Mouse (Mus musculus): ENCODE data around the gene Epha1. TPM values are rescaled to one million over a fixed set of nuclear protein-coding genes. Genes with fewer than 3 reads are reported as not detected.

The Epha1 gene
- total RNA-seq, 1 experiment from 2014 or later, result 0.55 TPM

- peak; percentile 15 for DNase-seq
Measured at GRCm38 (mm10) chr6:42324482-42325267, 48.4 kb downstream of the Epha1 start, which contains the start of gene Fam131b. Gene Fam131b (minus strand): TSS chr6:42324643.

DNA sequence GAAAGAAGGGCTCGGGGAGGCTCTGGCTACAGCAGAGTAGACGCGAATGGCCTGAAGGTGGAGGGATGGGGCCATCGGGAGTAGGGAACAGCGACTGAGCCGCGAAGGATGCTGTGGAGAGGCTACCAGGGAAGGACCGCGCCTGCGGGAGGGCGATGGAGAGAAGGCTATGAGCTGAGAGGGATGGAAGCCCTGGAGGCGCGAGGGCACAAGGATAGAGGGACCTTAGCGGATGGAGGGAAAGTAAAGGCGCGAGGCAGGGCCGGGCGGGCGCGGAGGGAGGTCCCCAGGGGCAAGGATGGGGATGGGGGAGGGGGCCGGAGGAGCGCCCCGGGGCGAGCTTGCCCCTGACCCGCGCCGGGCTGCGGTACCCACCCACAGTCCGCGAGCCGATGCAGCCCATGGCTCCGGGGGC is 49.0 kb downstream of the Epha1 start:
- DNase-seq, result peak; percentile 13

DNA sequence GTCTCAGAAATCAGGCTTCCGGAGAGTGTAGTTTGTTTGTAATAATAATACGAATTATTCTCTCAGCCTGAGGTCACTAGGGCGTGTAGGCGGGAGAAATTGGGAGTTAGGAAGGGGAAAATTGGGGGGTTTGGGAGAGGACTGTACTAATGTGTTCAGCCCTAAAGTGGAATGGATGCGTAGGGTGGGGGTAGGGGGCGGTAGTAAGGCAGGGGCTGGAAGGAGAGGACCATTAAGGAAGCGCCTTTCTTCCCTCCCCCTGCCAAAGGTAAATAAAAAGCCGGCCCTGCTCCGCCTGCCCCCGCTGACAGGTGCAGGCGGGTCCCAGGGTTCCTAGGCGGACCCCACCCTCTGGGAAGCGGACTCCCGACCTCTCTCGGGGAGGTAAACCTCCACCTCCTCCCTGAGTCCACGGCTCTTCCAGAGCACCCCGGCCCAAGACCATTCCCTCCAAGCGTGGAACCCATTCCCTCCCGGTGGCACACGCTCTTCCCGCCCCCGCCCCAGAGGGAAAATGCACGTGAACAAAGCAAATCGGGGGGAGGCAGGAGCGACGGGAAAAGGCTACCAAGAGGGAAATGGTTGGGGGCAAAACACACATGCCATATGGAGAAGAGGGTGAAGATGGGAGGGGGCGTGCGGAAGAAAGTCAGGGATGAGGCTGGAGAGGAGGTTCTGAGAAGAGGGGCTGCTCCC is 49.5 kb downstream of the Epha1 start:
- no peak for DNase-seq

DNA sequence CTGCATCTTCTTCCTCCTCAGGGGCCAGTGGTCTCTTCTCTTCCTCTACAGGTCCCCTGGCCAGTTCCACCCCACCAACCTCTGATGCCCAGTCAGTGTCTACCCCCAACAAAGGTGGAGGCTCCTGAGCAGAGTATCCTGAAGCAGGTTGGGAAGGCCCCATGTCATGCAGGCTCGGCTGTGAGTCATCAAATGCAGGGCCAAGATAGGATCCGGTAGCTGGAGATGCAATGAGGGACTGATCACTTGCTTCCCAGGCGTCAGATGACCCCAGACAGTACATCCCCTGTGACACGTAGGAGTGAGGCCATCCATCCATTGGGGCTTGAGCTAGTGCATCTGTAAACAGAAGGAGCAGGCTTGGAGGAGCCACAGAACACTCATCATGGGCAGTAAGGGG is 54.8 kb downstream of the Epha1 start:
- no peak for DNase-seq

- no peak for DNase-seq
Measured at GRCm38 (mm10) chr6:42310427-42311053, 62.5 kb downstream of the Epha1 start.

DNA sequence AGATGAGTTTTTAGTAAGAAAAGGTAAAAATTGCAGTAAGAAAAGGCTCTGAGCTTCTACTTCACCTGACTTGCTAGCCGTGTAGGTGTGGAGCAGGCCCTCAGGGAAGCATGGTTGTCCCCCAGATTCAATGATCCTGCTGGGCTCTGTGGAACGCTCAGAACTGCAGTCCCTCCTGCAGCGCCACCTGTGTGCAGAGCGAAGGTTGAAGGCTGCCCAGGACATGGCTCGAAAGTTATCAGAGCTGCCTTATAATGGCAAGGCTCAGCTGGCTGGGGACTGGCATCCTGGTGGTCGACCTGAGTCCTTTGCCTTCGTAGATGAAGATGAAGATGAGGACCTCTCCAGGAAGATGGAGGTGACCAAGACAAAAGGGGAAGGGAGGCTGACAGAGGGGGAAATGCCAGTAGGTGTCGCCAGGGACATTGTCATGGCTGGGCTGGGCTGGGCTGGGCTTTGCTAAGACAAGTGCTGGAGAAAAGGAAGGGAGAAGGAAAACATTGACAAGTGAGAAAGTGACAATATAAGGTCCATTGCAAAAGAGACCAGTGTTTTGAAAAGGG is 63.2 kb downstream of the Epha1 start:
- DNase-seq, result no peak

Other genes starting within 250 kb of the Epha1 start
- not detected in 2 replicates for gene Tas2r139, start 232.3 kb downstream of the Epha1 start, total RNA-seq (2021)
- not detected in 2 replicates for gene Tas2r144, start 157.9 kb downstream of the Epha1 start, total RNA-seq (2021)
- gene Gstk1, start 127.3 kb downstream of the Epha1 start, total RNA-seq (2021), result 263 and 300 TPM in 2 replicates
- gene Tmem139, start 111.3 kb downstream of the Epha1 start, total RNA-seq (2021), result 3.9 TPM in 2 replicates
- 29.7 and 36.5 TPM in 2 replicates for gene Casp2, start 108.3 kb downstream of the Epha1 start, total RNA-seq (2021)
- 0.21 TPM in 1 of 2 replicates, not detected in the other for gene Clcn1, start 86.6 kb downstream of the Epha1 start, total RNA-seq (2021)
- 0.24 TPM in 1 of 2 replicates, not detected in the other for gene Fam131b, start 48.6 kb downstream of the Epha1 start, total RNA-seq (2021)
- 105 and 140 TPM in 2 replicates for gene Zyx, start 23.6 kb downstream of the Epha1 start, total RNA-seq (2021)
- gene Tas2r143, start 27.0 kb upstream of the Epha1 start, total RNA-seq (2021), result 7.4 and 11.8 TPM in 2 replicates
- gene Tas2r135, start 32.2 kb upstream of the Epha1 start, total RNA-seq (2021), result 7.3 and 9.4 TPM in 2 replicates
- 4.2 and 5.6 TPM in 2 replicates for gene Tas2r126, start 61.3 kb upstream of the Epha1 start, total RNA-seq (2021)
- gene Olfr458, start 91.9 kb upstream of the Epha1 start, total RNA-seq (2021), result not detected in 2 replicates
- gene Olfr457, start 103.1 kb upstream of the Epha1 start, total RNA-seq (2021), result not detected in 2 replicates
- not detected in 2 replicates for gene Olfr456, start 113.9 kb upstream of the Epha1 start, total RNA-seq (2021)
- gene Olfr455, start 174.3 kb upstream of the Epha1 start, total RNA-seq (2021), result not detected in 2 replicates
- not detected in 2 replicates for gene Tcaf3, start 224.4 kb upstream of the Epha1 start, total RNA-seq (2021)